Comparison of ENCODE assay signal across 20 mouse cellular contexts in genomic region chr15:96688036-96688435, GRCm38 (mm10). TPM values are rescaled to one million over a fixed set of nuclear protein-coding genes. Genes with fewer than 3 reads are reported as not detected.
DNase-seq lines count a peak whose midpoint lies in the region; ATAC-seq lines count a peak whose summit lies in the region.
"Had no signal": no experiment of that assay in that cellular context is flagged by ENCODE, and none has a peak within 500 bp of the region (broad histone marks: within the 10 kb centered on the region; RNA-seq: fewer than 3 reads in every experiment).

No protein-coding gene starts in this region.

- H3K9ac ChIP-seq in embryonic facial prominence, embryonic 11.5 days (replicated peaks; ENCODE audit: low read length): no peak overlapping the region
- H3K9ac ChIP-seq in heart, embryonic 12.5 days: no peak overlapping the region
- H3K9ac ChIP-seq: forebrain, embryonic 12.5 days; heart, embryonic 15.5 days; liver, embryonic 13.5 days; lung, embryonic 14.5 days had no signal

- H3K27ac ChIP-seq in embryonic facial prominence, embryonic 11.5 days (replicated peaks; ENCODE audit: low read depth, low read length): no peak overlapping the region
- no peak overlapping the region for H3K27ac ChIP-seq in embryonic facial prominence, embryonic 10.5 days (replicated peaks)
- H3K27ac ChIP-seq in heart, embryonic 12.5 days (ENCODE audit: poor library complexity, severe bottlenecking): no peak overlapping the region
- no peak overlapping the region for H3K27ac ChIP-seq in limb, embryonic 10.5 days
- H3K27ac ChIP-seq: forebrain, embryonic 12.5 days; gastrocnemius, adult 2 months; heart, embryonic 15.5 days; hindbrain, embryonic 10.5 days; liver, embryonic 13.5 days had no signal

- no peak overlapping the region for H3K4me3 ChIP-seq in embryonic facial prominence, embryonic 11.5 days (ENCODE audit: low read depth, low read length)
- no peak overlapping the region for H3K4me3 ChIP-seq in embryonic facial prominence, embryonic 10.5 days
- no peak overlapping the region for H3K4me3 ChIP-seq in heart, embryonic 12.5 days
- no peak overlapping the region for H3K4me3 ChIP-seq in limb, embryonic 10.5 days
- H3K4me3 ChIP-seq: forebrain, embryonic 12.5 days; gastrocnemius, adult 2 months; heart, embryonic 15.5 days; hindbrain, embryonic 10.5 days; liver, embryonic 13.5 days had no signal

- intact Hi-C loops in heart, postnatal 14 days (cut with DNase I): no loop called here

- H3K4me2 ChIP-seq in embryonic facial prominence, embryonic 11.5 days (ENCODE audit: low read depth, low read length): no peak overlapping the region
- no peak overlapping the region for H3K4me2 ChIP-seq in heart, embryonic 12.5 days
- H3K4me2 ChIP-seq: forebrain, embryonic 12.5 days; heart, embryonic 15.5 days; liver, embryonic 13.5 days; lung, embryonic 14.5 days had no signal

- no peaks in the 10 kb centered on the region for H3K9me3 ChIP-seq in embryonic facial prominence, embryonic 11.5 days (replicated peaks; ENCODE audit: control insufficient read depth, low read length)
- H3K9me3 ChIP-seq in embryonic facial prominence, embryonic 10.5 days: no peaks in the 10 kb centered on the region
- no peaks in the 10 kb centered on the region for H3K9me3 ChIP-seq in heart, embryonic 12.5 days (replicated peaks)
- H3K9me3 ChIP-seq in limb, embryonic 10.5 days (replicated peaks): no peaks in the 10 kb centered on the region
- H3K9me3 ChIP-seq: forebrain, embryonic 12.5 days; heart, embryonic 15.5 days; hindbrain, embryonic 10.5 days; liver, embryonic 13.5 days had no signal

- H3K27me3 ChIP-seq in embryonic facial prominence, embryonic 11.5 days (ENCODE audit: control insufficient read depth, insufficient read depth, low read length): no peaks in the 10 kb centered on the region
- no peaks in the 10 kb centered on the region for H3K27me3 ChIP-seq in embryonic facial prominence, embryonic 10.5 days (replicated peaks; ENCODE audit: low read depth, poor library complexity, severe bottlenecking)
- H3K27me3 ChIP-seq in heart, embryonic 12.5 days (replicated peaks): no peaks in the 10 kb centered on the region
- H3K27me3 ChIP-seq in limb, embryonic 10.5 days (ENCODE audit: low read depth, poor library complexity, severe bottlenecking): no peaks in the 10 kb centered on the region
- H3K27me3 ChIP-seq: forebrain, embryonic 12.5 days; heart, embryonic 15.5 days; liver, embryonic 13.5 days had no signal

- no peaks in the 10 kb centered on the region for H3K4me1 ChIP-seq in embryonic facial prominence, embryonic 11.5 days (ENCODE audit: control insufficient read depth, insufficient read depth, low read length)
- peaks cover 8% of the 10 kb centered on the region for H3K4me1 ChIP-seq in embryonic facial prominence, embryonic 10.5 days
- peaks cover 12% of the 10 kb centered on the region for H3K4me1 ChIP-seq in heart, embryonic 12.5 days (replicated peaks)
- H3K4me1 ChIP-seq in limb, embryonic 10.5 days: peaks cover 8% of the 10 kb centered on the region

- no peak for DNase-seq in embryonic facial prominence, embryonic 11.5 days (ENCODE audit: low spot score)
- DNase-seq in embryonic facial prominence, embryonic 10.5 days (ENCODE audit: low spot score): no peak
- no peak for DNase-seq in heart, postnatal 14 days
- peak; percentile 77 for DNase-seq in brain, adult 2 months (ENCODE audit: low read depth, low spot score)
- DNase-seq in cerebellum, postnatal 36 days: peak; percentile 45 to 51
- no peak for DNase-seq in testis, postnatal 10 days (ENCODE audit: low spot score)
- DNase-seq in limb, embryonic 10.5 days (ENCODE audit: low spot score): no peak
- DNase-seq: embryo, embryonic 11 days; gastrocnemius, adult 2 months; kidney, adult 2 months; kidney, postnatal 36 days; liver, embryonic 13.5 days; lung, embryonic 14.5 days; lung, postnatal 36 days; right cerebral cortex, postnatal 4 days had no signal

- H3K36me3 ChIP-seq in embryonic facial prominence, embryonic 11.5 days (replicated peaks; ENCODE audit: control insufficient read depth, insufficient read depth, low read depth, low read length): peaks cover 31% of the 10 kb centered on the region
- H3K36me3 ChIP-seq in embryonic facial prominence, embryonic 10.5 days (replicated peaks): peaks cover 68% of the 10 kb centered on the region
- peaks cover 54% of the 10 kb centered on the region for H3K36me3 ChIP-seq in heart, embryonic 12.5 days
- peaks cover 65% of the 10 kb centered on the region for H3K36me3 ChIP-seq in limb, embryonic 10.5 days

- peak; percentile 30; the same call in 1 of the 2 replicates for ATAC-seq in embryonic facial prominence, embryonic 11.5 days (replicated peaks; ENCODE audit: insufficient number of reproducible peaks, low FRiP score, low TSS enrichment, low read depth)
- ATAC-seq in heart, embryonic 12.5 days (ENCODE audit: insufficient number of reproducible peaks, low FRiP score): 0 out of 2 replicates have a peak, but pooled peaks have one; percentile 30
- ATAC-seq: midbrain, embryonic 16.5 days had no signal

- WGBS in embryonic facial prominence, embryonic 11.5 days: 80% methylated on average over 6 of the region's 6 CpGs
- 83% methylated on average over 6 of the region's 6 CpGs for WGBS in embryonic facial prominence, embryonic 10.5 days
- 76% methylated on average over 6 of the region's 6 CpGs for WGBS in heart, embryonic 12.5 days
- WGBS in limb, embryonic 10.5 days: 83% methylated on average over 6 of the region's 6 CpGs

RNA-seq across cellular contexts. Expression of gene Slc38a2, which starts 11.5 kb away (rescaled TPM):
- 227 and 255 TPM in 2 replicates for polyA plus RNA-seq in embryonic facial prominence, embryonic 11.5 days (2014; fragmentation: Nextera tagmentation; extraction: Ambion mirVana)
- polyA plus RNA-seq in embryonic facial prominence, embryonic 10.5 days (2016; fragmentation: Nextera tagmentation; extraction: Ambion mirVana): 179 TPM in 2 replicates
- 154 and 161 TPM in 2 replicates for polyA plus RNA-seq in heart, embryonic 12.5 days (2016; fragmentation: Nextera tagmentation; extraction: Ambion mirVana)
- 100 to 1,000 TPM; 257 to 301 TPM for total RNA-seq in heart, postnatal 14 days (2021)
- polyA plus RNA-seq in limb, embryonic 10.5 days (2016; fragmentation: Nextera tagmentation; extraction: Ambion mirVana): 173 and 198 TPM in 2 replicates

RNA-seq across cellular contexts. Expression of gene Slc38a1, which starts 45.3 kb away (rescaled TPM):
- 97.1 and 101 TPM in 2 replicates for polyA plus RNA-seq in embryonic facial prominence, embryonic 11.5 days (2014; fragmentation: Nextera tagmentation; extraction: Ambion mirVana)
- polyA plus RNA-seq in embryonic facial prominence, embryonic 10.5 days (2016; fragmentation: Nextera tagmentation; extraction: Ambion mirVana): 120 and 124 TPM in 2 replicates
- polyA plus RNA-seq in heart, embryonic 12.5 days (2016; fragmentation: Nextera tagmentation; extraction: Ambion mirVana): 93.0 and 99.8 TPM in 2 replicates
- total RNA-seq in heart, postnatal 14 days (2021): 10 to 100 TPM; 33.6 to 35.4 TPM
- 141 and 149 TPM in 2 replicates for polyA plus RNA-seq in limb, embryonic 10.5 days (2016; fragmentation: Nextera tagmentation; extraction: Ambion mirVana)

Comparison
In these comparisons a context has a peak if more than half of its experiments do, and no peak if none do; other contexts are left out.
1. DNase-seq: peak in brain, adult 2 months (single experiment) and cerebellum, postnatal 36 days (2 of 2); none in embryonic facial prominence, embryonic 11.5 days (single experiment), embryonic facial prominence, embryonic 10.5 days (single experiment), heart, postnatal 14 days (0 of 2), testis, postnatal 10 days (single experiment) and limb, embryonic 10.5 days (single experiment).